Mouse (Mus musculus) retina, adult 2 months (tissue): ENCODE data around the gene Tcf7l2.

Experiments used
- DNase-seq: peaks from one replicate; pipeline ENCODE4 v3.0.0-alpha.2; 2012; ENCODE audit warnings: low read depth, low spot score

Gene Tcf7l2

GRCm38 (mm10) chr19:55741439-55741928 is at the start of gene Tcf7l2:
Gene Tcf7l2 (plus strand): TSS chr19:55741820.
- peak; percentile 74 for DNase-seq

GRCm38 (mm10) chr19:55694651-55695050 is 47.0 kb upstream of the Tcf7l2 start:
- no peak for DNase-seq

GRCm38 (mm10) chr19:55695418-55695817 is 46.2 kb upstream of the Tcf7l2 start:
- no peak for DNase-seq

GRCm38 (mm10) chr19:55698892-55699291 is 42.7 kb upstream of the Tcf7l2 start:
- DNase-seq = no peak

GRCm38 (mm10) chr19:55700214-55700568 is 41.4 kb upstream of the Tcf7l2 start:
- no peak for DNase-seq

- no peak for DNase-seq
These were observed 40.9 kb upstream of the Tcf7l2 start for GRCm38 (mm10) chr19:55700569-55701282.

- no peak for DNase-seq
These were observed 40.4 kb upstream of the Tcf7l2 start for GRCm38 (mm10) chr19:55701283-55701633.

- DNase-seq = no peak
These were observed 39.5 kb upstream of the Tcf7l2 start for GRCm38 (mm10) chr19:55702081-55702480.

GRCm38 (mm10) chr19:55702716-55703115 is 38.9 kb upstream of the Tcf7l2 start:
- no peak for DNase-seq

GRCm38 (mm10) chr19:55704071-55704470 is 37.5 kb upstream of the Tcf7l2 start:
- no peak for DNase-seq

GRCm38 (mm10) chr19:55706300-55706699 is 35.3 kb upstream of the Tcf7l2 start:
- no peak for DNase-seq

- DNase-seq = no peak
These were observed 34.8 kb upstream of the Tcf7l2 start for GRCm38 (mm10) chr19:55706806-55707205.

- DNase-seq = no peak
These were observed 33.5 kb upstream of the Tcf7l2 start for GRCm38 (mm10) chr19:55708031-55708554.

- DNase-seq = no peak
These were observed 30.8 kb upstream of the Tcf7l2 start for GRCm38 (mm10) chr19:55710841-55711240.

- no peak for DNase-seq
These were observed 29.9 kb upstream of the Tcf7l2 start for GRCm38 (mm10) chr19:55711701-55712100.

- no peak for DNase-seq
These were observed 28.9 kb upstream of the Tcf7l2 start for GRCm38 (mm10) chr19:55712678-55713077.

GRCm38 (mm10) chr19:55714015-55714414 is 27.6 kb upstream of the Tcf7l2 start:
- DNase-seq = no peak

- no peak for DNase-seq
These were observed 27.0 kb upstream of the Tcf7l2 start for GRCm38 (mm10) chr19:55714665-55715064.

GRCm38 (mm10) chr19:55719083-55719482 is 22.5 kb upstream of the Tcf7l2 start:
- DNase-seq = no peak

- no peak for DNase-seq
These were observed 21.9 kb upstream of the Tcf7l2 start for GRCm38 (mm10) chr19:55719524-55720408.

- no peak for DNase-seq
These were observed 21.1 kb upstream of the Tcf7l2 start for GRCm38 (mm10) chr19:55720409-55721092.

- DNase-seq = no peak
These were observed 19.2 kb upstream of the Tcf7l2 start for GRCm38 (mm10) chr19:55722376-55722775.
